Mouse (Mus musculus) liver, embryonic 12.5 days (tissue): ENCODE measurements around the gene Efhd2. TPM values are rescaled to one million over a fixed set of nuclear protein-coding genes. Genes with fewer than 3 reads are reported as not detected.

Experiments used
- ATAC-seq: fragments of 200-750 bp; cut with Nextera tagmentation; 2 replicates; pipeline ENCODE4 v1.8.0; 2017; ENCODE audit warnings: moderate number of reproducible peaks, mild to moderate bottlenecking, moderate library complexity
- H3K27ac ChIP-seq: fragments of 300-500 bp; sonication (generic); 2 replicates; pipeline ENCODE4 v1.5.1; 2016; ENCODE audit warnings: mild to moderate bottlenecking
- H3K27me3 ChIP-seq: fragments of 300-500 bp; sonication (generic); replicated peaks from 2 replicates; pipeline ENCODE4 v1.6.1; 2016; ENCODE audit warnings: mild to moderate bottlenecking, moderate library complexity
- H3K36me3 ChIP-seq: fragments of 300-500 bp; sonication (generic); 2 replicates; pipeline ENCODE4 v1.6.1; 2016; ENCODE audit warnings: mild to moderate bottlenecking, moderate library complexity
- H3K4me1 ChIP-seq: fragments of 300-500 bp; sonication (generic); 2 replicates; pipeline ENCODE4 v1.6.1; 2016
- H3K4me2 ChIP-seq: fragments of 300-500 bp; sonication (generic); 2 replicates; pipeline ENCODE4 v1.6.1; 2016; ENCODE audit warnings: mild to moderate bottlenecking, moderate library complexity
- H3K4me3 ChIP-seq: fragments of 300-500 bp; sonication (generic); 2 replicates; pipeline ENCODE4 v1.5.1; 2016; ENCODE audit warnings: mild to moderate bottlenecking, moderate library complexity
- H3K9ac ChIP-seq: fragments of 300-500 bp; sonication (generic); 2 replicates; pipeline ENCODE4 v1.6.1; 2016; ENCODE audit warnings: mild to moderate bottlenecking, moderate library complexity
- H3K9me3 ChIP-seq: fragments of 300-500 bp; sonication (generic); replicated peaks from 2 replicates; pipeline ENCODE4 v1.6.1; 2016; ENCODE audit warnings: mild to moderate bottlenecking, moderate library complexity
- WGBS: fragments of 180-500 bp; shearing (Covaris S2); methylation state at CpG from one replicate; pipeline ENCODE4 v1.1.7; 2016; ENCODE audit not compliant: insufficient replicate concordance; 5-methylcytosine and 5-hydroxymethylcytosine counted together
- polyA plus RNA-seq: library from polyadenylated mRNA; unstranded; fragments of >200 nt; fragmentation: Nextera tagmentation; extraction: Ambion mirVana; gene quantifications from 2 replicates; pipeline ENCODE4 v1.2.1, GENCODE M21; 2016

The Efhd2 gene
- polyA plus RNA-seq, 1 experiment from 2014 or later: 75.6 TPM

- Histone ChIP-seq H3K27me3 (0 out of 2 replicates have a peak, but pooled peaks cover 4% of the 10 kb centered on the region), H3K9me3 (no peaks in the 10 kb centered on the region), H3K36me3 (peaks cover 36% of the 10 kb centered on the region), H3K9ac (no peak overlapping the region), H3K4me3 (no peak overlapping the region), H3K4me1 (peaks cover 10% of the 10 kb centered on the region), H3K27ac (no peak overlapping the region), H3K4me2 (no peak overlapping the region)
- 72% methylated on average over 10 of the region's 10 CpGs for WGBS
- no peak for ATAC-seq
Observed at GRCm38 (mm10) chr4:141817706-141818105, 57.0 kb downstream of the Efhd2 start.

- Histone ChIP-seq H3K9ac (no peak overlapping the region; the same call in 1 of the 2 replicates), H3K36me3 (peaks cover 43% of the 10 kb centered on the region), H3K9me3 (no peaks in the 10 kb centered on the region), H3K4me2 (no peak overlapping the region), H3K4me3 (no peak overlapping the region), H3K27me3 (0 out of 2 replicates have a peak, but pooled peaks cover 2% of the 10 kb centered on the region), H3K27ac (no peak overlapping the region), H3K4me1 (0 out of 2 replicates have a peak, but pooled peaks cover 3% of the 10 kb centered on the region)
- no peak for ATAC-seq
- WGBS: 61% methylated on average over 14 of the region's 14 CpGs
Observed at GRCm38 (mm10) chr4:141816776-141817655, 57.7 kb downstream of the Efhd2 start.

- H3K9me3 ChIP-seq: no peaks in the 10 kb centered on the region
- H3K27ac ChIP-seq: no peak overlapping the region
- WGBS: 86% methylated on average over 7 of the region's 7 CpGs
- ATAC-seq: no peak
- peaks cover 50% of the 10 kb centered on the region for H3K36me3 ChIP-seq
- no peak overlapping the region for H3K4me2 ChIP-seq
- H3K4me3 ChIP-seq: no peak overlapping the region
- no peaks in the 10 kb centered on the region for H3K27me3 ChIP-seq
- H3K4me1 ChIP-seq: no peaks in the 10 kb centered on the region
- H3K9ac ChIP-seq: no peak overlapping the region
Observed at GRCm38 (mm10) chr4:141816267-141816666, 58.5 kb downstream of the Efhd2 start.

GRCm38 (mm10) chr4:141811375-141811774 is 63.3 kb downstream of the Efhd2 start:
- Histone ChIP-seq H3K4me3 (no peak overlapping the region), H3K27me3 (no peaks in the 10 kb centered on the region), H3K4me2 (no peak overlapping the region), H3K27ac (no peak overlapping the region), H3K9ac (no peak overlapping the region), H3K36me3 (peaks cover 98% of the 10 kb centered on the region), H3K9me3 (no peaks in the 10 kb centered on the region), H3K4me1 (no peaks in the 10 kb centered on the region)
- ATAC-seq: no peak
- 91% methylated on average over 7 of the region's 7 CpGs for WGBS

GRCm38 (mm10) chr4:141810975-141811374 is 63.7 kb downstream of the Efhd2 start:
- Histone ChIP-seq H3K4me3 (no peak overlapping the region), H3K27me3 (no peaks in the 10 kb centered on the region), H3K4me2 (no peak overlapping the region), H3K4me1 (no peaks in the 10 kb centered on the region), H3K9ac (no peak overlapping the region), H3K27ac (no peak overlapping the region), H3K9me3 (no peaks in the 10 kb centered on the region), H3K36me3 (peaks cover 99% of the 10 kb centered on the region)
- 93% methylated on average over 2 of the region's 2 CpGs for WGBS
- ATAC-seq: no peak

GRCm38 (mm10) chr4:141809850-141810464 is 64.8 kb downstream of the Efhd2 start:
- no peaks in the 10 kb centered on the region for H3K27me3 ChIP-seq
- H3K4me1 ChIP-seq: no peaks in the 10 kb centered on the region
- peak overlapping the region; percentile 41; the same call in 1 of the 2 replicates for H3K27ac ChIP-seq
- no peaks in the 10 kb centered on the region for H3K9me3 ChIP-seq
- H3K4me3 ChIP-seq: no peak overlapping the region
- no peak overlapping the region for H3K9ac ChIP-seq
- 68% methylated on average over 8 of the region's 8 CpGs for WGBS
- H3K4me2 ChIP-seq: no peak overlapping the region
- ATAC-seq: peak; percentile 54; the same call in 1 of the 2 replicates
- peaks cover 99% of the 10 kb centered on the region for H3K36me3 ChIP-seq

Other genes starting within 250 kb of the Efhd2 start
- 1.9 and 2.4 TPM in 2 replicates for gene Plekhm2, start 210.0 kb downstream of the Efhd2 start, polyA plus RNA-seq
- 0.74 TPM in 1 of 2 replicates, not detected in the other for gene Rsc1a1, start 189.3 kb downstream of the Efhd2 start, polyA plus RNA-seq
- 28.0 and 28.6 TPM in 2 replicates for gene Ddi2, start 151.5 kb downstream of the Efhd2 start, polyA plus RNA-seq
- gene Agmat, start 128.2 kb downstream of the Efhd2 start, polyA plus RNA-seq: 16.0 and 16.3 TPM in 2 replicates
- 3.1 and 3.2 TPM in 2 replicates for gene Dnajc16, start 84.0 kb downstream of the Efhd2 start, polyA plus RNA-seq
- gene Casp9, start 81.3 kb downstream of the Efhd2 start, polyA plus RNA-seq: 13.5 and 14.5 TPM in 2 replicates
- gene Cela2a, start 48.8 kb downstream of the Efhd2 start, polyA plus RNA-seq: not detected in 2 replicates
- not detected in 2 replicates for gene Ctrc, start 28.6 kb downstream of the Efhd2 start, polyA plus RNA-seq
- gene Fhad1, start 140.2 kb upstream of the Efhd2 start, polyA plus RNA-seq: 0.61 and 0.96 TPM in 2 replicates
- gene Tmem51, start 209.4 kb upstream of the Efhd2 start, polyA plus RNA-seq: 14.0 and 15.5 TPM in 2 replicates